Mouse (Mus musculus) spleen, postnatal 14 days (tissue): ENCODE data around the gene Jph2.

ENCODE experiments used
- DNase-seq, 2 experiments: peaks; one replicate each; pipeline ENCODE4 v3.0.0; 2021 to 2022; ENCODE audit warnings: low spot score in 2 of 2

Jph2 gene

DNA sequence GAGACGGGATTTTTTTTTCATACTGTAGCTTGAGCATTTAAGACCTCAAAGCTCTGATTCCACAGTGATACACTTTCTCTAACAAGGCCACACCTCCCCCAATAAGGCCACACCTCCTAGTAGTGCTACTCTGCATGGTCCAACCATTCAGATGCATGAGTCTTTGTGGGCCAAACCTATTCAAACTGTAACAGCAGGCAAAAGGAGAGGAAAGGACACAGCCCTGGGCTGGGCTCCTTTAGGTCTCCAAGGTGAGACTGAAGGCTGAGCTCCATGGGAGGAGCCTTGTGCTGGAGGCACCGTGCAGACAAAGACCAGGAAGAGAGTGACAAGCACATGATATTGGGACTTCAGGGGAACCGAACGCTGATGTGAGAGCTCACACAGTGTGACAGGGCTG lies 80.5 kb downstream of the Jph2 start:
- DNase-seq = no peak

DNA sequence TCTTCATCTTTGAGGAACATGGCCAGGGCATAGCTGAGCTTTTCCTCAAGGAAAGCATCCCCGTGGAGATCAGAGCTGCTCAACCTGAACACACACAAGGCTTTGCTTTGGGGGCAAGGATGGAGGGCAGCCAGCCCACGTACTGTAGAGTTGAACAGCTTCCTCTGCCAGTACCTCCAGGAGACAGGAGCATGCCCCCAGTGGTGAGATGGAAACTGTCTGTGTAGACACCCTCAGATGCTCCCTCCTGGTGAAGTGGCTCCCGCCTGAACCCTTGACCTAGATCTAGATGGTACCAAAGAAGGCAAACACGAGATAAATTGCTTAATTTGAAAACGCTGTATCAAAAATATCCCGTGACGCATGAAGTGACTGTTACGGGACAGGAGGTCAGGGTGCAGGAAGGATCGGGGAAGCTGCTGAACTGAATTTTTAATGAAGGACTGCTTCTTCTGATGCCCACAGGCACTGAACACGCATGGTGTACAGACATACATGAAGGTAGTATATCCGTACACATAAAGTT lies 87.6 kb downstream of the Jph2 start:
- DNase-seq = no peak

DNA sequence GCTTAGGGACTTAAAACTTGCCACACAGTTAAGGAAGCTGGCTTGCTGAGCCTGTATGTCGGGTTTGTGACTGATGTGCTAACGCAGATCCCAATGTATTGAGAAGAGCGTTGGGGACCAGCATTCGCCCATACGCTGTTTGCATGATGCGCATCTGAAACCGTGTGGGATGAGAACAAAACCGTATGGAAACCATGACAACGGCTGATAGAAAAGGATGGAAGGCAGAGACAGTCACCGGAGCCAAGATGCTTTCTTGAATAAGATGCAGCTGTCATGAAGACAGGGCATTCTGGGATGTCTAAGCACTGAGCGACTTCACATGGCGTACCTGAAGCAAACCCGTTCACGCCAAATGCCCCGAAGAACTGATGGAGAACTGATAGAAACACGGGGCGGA lies 88.4 kb downstream of the Jph2 start:
- DNase-seq = no peak

DNA sequence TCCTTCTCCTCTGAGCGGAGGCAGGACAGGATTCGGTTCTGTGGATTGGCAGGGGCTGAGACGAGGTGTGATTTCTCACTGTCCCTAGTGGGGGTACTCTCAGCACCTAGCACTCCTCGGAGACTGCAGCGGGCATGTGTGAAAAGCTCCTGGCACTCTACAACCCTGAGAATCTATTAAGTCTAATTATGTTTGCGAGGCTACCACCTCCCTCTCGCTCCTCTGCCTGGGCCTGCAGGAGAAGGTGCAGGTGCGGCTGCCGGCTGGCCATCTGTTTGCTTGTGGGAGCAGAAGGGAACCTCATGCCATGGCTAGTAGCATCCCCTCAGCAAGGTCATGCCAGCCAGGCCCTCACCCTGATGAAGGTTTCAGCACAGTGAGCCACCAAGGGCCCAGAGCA lies 94.8 kb downstream of the Jph2 start:
- DNase-seq = no peak

DNA sequence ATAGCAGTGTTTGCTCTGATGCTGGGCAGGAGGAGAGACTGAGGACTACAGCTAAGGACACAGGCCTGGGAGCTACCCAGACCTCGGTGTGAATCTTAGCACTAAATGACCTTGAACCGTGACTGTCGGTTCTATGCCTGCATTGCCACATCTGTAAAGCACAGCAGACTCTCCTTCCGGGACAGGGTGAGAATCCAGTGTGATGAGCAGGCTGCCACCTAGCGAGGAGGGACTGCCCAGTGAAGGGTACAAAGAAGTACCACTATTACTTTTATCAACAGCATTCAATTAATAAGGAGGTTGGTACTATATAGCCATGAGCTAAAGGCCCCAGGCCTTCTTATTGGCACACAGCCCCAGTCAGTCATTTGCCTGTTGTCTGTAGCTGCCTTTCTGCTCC lies 96.2 kb downstream of the Jph2 start:
- no peak for DNase-seq

DNA sequence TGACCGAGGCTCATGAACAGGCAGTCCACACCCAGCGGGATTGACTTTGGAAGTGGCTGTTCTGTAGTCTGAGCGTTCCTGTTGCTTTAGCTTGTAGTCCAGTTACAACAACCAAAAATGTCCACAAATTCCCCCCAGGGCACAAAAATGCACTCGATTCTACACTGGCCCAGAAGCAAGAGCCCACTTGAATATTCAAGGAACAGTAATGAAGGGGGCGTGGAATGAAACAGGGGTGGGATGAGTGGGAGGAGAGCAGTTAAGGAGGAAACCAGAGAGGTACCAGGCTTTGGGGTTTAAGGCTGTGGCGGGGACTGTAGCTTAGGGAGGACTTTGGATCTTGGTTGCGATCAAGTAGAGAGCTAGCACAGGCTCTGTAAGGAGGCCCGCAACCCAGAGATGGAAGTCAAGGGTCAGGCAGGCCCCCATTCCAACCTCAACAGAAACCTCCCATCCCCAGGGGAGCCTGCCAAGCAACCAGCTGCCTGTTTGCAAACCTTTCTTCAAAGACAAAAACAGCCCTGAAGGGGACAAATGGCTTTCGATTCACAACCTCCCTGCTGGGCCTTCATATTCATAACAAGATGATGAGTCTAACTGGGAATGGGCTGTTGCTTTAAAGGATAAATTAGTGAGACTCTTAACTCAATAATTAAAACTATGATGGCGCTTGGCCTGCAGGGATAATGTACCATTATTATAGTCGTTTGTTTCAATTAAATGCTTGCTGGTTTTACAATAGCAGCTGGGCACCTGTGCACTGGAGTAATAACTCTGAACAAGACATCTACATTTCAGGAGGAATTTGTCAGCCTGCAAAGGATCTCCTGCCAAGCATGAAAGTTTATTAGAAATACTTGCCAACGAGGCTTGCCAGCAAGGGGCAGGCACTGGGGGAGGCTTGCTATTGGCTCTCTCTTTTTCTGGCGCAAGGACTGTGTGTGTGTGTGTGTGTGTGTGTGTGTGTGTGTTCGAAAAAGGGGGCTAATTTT lies 97.4 kb downstream of the Jph2 start:
- DNase-seq = no peak

DNA sequence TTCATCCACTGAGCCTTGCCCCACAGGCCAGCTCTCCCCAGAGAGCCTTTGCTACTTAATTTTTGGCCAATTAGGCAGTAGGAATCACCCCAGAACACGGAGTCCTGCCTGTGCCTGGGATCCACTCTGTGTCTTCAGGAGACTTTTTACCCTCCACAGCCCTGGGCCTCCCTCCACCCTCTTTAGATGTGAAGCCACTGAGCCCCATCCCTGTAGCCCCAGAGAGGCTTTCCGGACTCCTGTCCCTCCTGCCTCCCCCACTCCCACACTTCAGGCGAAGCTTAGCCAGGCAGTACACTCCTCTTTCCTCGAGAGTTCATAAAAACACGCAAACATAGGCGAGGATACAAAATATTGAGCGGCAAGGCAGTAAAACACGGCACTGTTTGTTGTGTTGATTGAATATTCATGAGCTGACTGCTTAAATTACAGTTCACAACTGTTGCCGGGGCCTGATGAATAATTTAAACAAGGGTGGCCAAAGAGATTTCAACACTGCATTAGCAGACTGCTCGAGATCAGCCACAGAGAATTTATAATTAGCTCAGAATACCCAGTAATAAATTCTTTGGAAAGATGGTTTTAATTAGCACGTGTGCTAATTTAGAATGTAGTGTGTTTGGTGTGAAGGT lies 100.7 kb downstream of the Jph2 start:
- no peak for DNase-seq

DNA sequence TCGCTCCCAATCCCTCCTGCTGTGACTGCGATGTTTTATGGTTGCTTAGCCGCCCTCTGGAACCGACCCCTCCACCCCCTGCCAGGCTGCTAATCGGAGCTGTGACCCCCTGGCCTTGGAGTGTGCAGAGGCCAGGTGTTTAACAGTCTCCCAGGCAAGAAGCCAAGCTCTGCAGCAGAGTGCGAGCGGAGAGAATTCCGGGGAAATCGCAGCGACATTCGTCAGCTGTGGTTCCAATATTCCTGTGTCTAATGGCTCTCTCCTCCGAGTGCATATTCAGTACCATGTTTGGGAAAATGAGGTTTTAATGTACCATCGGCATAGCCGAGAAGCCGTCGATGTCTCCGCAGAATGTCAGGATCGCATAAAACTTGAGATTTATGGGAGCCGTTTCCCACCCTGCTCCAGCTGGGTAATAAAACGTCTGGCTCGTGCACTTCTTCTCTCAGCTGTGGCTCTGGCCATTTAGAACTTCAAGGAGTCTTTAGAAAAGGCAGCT lies 108.9 kb downstream of the Jph2 start:
- no peak for DNase-seq
